Mouse (Mus musculus) CH12.LX (cell line): Measurements from ENCODE around the gene Htatip2. TPM values are rescaled to one million over a fixed set of nuclear protein-coding genes. Genes with fewer than 3 reads are reported as not detected.

ENCODE experiments used
- polyA plus RNA-seq: library from polyadenylated mRNA; unstranded; fragments of >175 nt; gene quantifications from 2 replicates; pipeline ENCODE4 v1.2.1, GENCODE M21; 2012; ENCODE audit warnings: low read depth; ENCODE audit not compliant: insufficient read length
- total RNA-seq, 2 experiments: library from RNA; depleted of rRNA; stranded (reverse); fragments of 300-350 nt in 1 of 2; fragments of >200 nt in 1 of 2; gene quantifications; 2 replicates each; pipeline ENCODE4 v1.2.3; 2012 to 2014

Gene Htatip2
- total and polyA plus RNA-seq, 3 experiments, result not detected

Other genes starting within 250 kb of the Htatip2 start
- not detected in 2 replicates for gene Dbx1, start 122.3 kb upstream of the Htatip2 start, total RNA-seq (2012; rRNA removed)
- gene Dbx1, start 122.3 kb upstream of the Htatip2 start, total RNA-seq (2014; rRNA removed), result 0.14 and 0.43 TPM in 2 replicates
- 0.11 TPM in 1 of 2 replicates, not detected in the other for gene Dbx1, start 122.3 kb upstream of the Htatip2 start, polyA plus RNA-seq
- 47.9 and 54.4 TPM in 2 replicates for gene Prmt3, start 19.2 kb downstream of the Htatip2 start, total RNA-seq (2012; rRNA removed)
- 86.0 and 91.2 TPM in 2 replicates for gene Prmt3, start 19.2 kb downstream of the Htatip2 start, total RNA-seq (2014; rRNA removed)
- 54.3 and 54.5 TPM in 2 replicates for gene Prmt3, start 19.2 kb downstream of the Htatip2 start, polyA plus RNA-seq
- not detected in 2 replicates for gene Slc6a5, start 151.0 kb downstream of the Htatip2 start, total RNA-seq (2012; rRNA removed)
- gene Slc6a5, start 151.0 kb downstream of the Htatip2 start, total RNA-seq (2014; rRNA removed), result not detected in 2 replicates
- gene Slc6a5, start 151.0 kb downstream of the Htatip2 start, polyA plus RNA-seq, result not detected in 2 replicates
- gene Nell1, start 215.7 kb downstream of the Htatip2 start, total RNA-seq (2012; rRNA removed), result not detected in 2 replicates
- not detected in 2 replicates for gene Nell1, start 215.7 kb downstream of the Htatip2 start, total RNA-seq (2014; rRNA removed)
- not detected in 2 replicates for gene Nell1, start 215.7 kb downstream of the Htatip2 start, polyA plus RNA-seq